Mouse (Mus musculus): ENCODE data around the gene Nfib. TPM values are rescaled to one million over a fixed set of nuclear protein-coding genes. Genes with fewer than 3 reads are reported as not detected.
A peak's percentile ranks its signal among the peaks of the same experiment; 100 is the strongest.

Nfib gene
- polyA plus RNA-seq, 1 experiment from 2014 or later, result 13.3 TPM

- WGBS, result 2% methylated on average over 30 of the region's 30 CpGs
- H3K4me3 ChIP-seq (replicated peaks; ENCODE audit: low read depth, low read length), result peak overlapping the region; percentile 38
- DNase-seq (ENCODE audit: low spot score), result peak; percentile 39
- TF ChIP-seq CTCF (IDR thresholded peaks at IDR 0.05; ENCODE audit: low read depth), result no peak
- peaks cover 11% of the 10 kb centered on the region; the same call in 1 of the 2 replicates for H3K4me1 ChIP-seq (replicated peaks; ENCODE audit: insufficient read depth, low read length)
- no peak overlapping the region for H3K9ac ChIP-seq (ENCODE audit: low read depth, low read length)
- H3K27me3 ChIP-seq (ENCODE audit: insufficient read depth, low read length), result peaks cover 43% of the 10 kb centered on the region
- peak overlapping the region; percentile 82 for H3K4me2 ChIP-seq (ENCODE audit: low read length)
- no peak for ATAC-seq (replicated peaks; ENCODE audit: low FRiP score, low read depth)
- H3K9me3 ChIP-seq (replicated peaks; ENCODE audit: low read length), result no peaks in the 10 kb centered on the region
- H3K27ac ChIP-seq, result no peak overlapping the region
- no peaks in the 10 kb centered on the region for H3K36me3 ChIP-seq (ENCODE audit: insufficient read depth, low read length)
These were observed 167.3 kb downstream of the Nfib start for GRCm38 (mm10) chr4:82538069-82538811.

DNA sequence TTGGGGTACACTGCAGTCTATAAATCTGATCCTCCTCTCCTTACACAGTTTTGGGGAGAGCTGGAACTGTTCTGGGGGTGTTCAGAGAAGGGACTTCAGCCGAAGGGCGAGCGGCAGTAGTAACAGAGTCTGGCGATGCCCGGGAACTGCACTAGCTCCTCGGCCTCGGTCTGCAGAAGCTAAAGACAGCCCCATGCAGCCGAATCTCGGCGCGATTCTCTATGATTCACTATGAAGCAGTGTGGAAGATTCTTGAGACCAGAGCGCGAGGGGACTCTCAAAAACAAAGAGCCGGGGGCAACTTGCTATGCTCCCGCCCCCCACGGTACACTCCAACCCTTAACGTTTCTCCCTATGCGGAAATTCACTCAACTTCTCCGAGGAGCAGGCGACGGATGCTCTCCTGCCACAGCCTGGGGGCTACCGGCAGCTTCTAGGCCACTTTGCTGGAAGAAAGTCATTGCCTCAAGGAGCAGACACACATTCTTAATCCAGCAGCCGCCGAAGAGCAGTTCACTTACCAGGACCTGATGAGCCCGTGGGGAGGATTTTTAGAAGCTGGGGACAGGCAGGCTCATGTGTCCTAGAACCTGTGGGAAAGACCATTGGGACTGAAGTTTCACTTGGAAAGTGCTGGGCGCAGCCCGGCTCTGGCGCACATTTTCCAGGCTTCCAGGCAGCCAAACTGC is 168.1 kb downstream of the Nfib start:
- Histone ChIP-seq H3K36me3 (ENCODE audit: insufficient read depth, low read length) (no peaks in the 10 kb centered on the region), H3K27me3 (ENCODE audit: insufficient read depth, low read length) (peaks cover 43% of the 10 kb centered on the region), H3K27ac (no peak overlapping the region), H3K9me3 (replicated peaks; ENCODE audit: low read length) (no peaks in the 10 kb centered on the region), H3K4me2 (ENCODE audit: low read length) (peak overlapping the region; percentile 82), H3K4me1 (replicated peaks; ENCODE audit: insufficient read depth, low read length) (peaks cover 11% of the 10 kb centered on the region; the same call in 1 of the 2 replicates), H3K9ac (ENCODE audit: low read depth, low read length) (no peak overlapping the region), H3K4me3 (replicated peaks; ENCODE audit: low read depth, low read length) (peak overlapping the region; percentile 38)
- WGBS, result 4% methylated on average over 28 of the region's 28 CpGs
- DNase-seq (ENCODE audit: low spot score), result peak; percentile 65
- TF ChIP-seq CTCF (IDR thresholded peaks at IDR 0.05; ENCODE audit: low read depth), result no peak
- ATAC-seq (replicated peaks; ENCODE audit: low FRiP score, low read depth), result no peak

DNA sequence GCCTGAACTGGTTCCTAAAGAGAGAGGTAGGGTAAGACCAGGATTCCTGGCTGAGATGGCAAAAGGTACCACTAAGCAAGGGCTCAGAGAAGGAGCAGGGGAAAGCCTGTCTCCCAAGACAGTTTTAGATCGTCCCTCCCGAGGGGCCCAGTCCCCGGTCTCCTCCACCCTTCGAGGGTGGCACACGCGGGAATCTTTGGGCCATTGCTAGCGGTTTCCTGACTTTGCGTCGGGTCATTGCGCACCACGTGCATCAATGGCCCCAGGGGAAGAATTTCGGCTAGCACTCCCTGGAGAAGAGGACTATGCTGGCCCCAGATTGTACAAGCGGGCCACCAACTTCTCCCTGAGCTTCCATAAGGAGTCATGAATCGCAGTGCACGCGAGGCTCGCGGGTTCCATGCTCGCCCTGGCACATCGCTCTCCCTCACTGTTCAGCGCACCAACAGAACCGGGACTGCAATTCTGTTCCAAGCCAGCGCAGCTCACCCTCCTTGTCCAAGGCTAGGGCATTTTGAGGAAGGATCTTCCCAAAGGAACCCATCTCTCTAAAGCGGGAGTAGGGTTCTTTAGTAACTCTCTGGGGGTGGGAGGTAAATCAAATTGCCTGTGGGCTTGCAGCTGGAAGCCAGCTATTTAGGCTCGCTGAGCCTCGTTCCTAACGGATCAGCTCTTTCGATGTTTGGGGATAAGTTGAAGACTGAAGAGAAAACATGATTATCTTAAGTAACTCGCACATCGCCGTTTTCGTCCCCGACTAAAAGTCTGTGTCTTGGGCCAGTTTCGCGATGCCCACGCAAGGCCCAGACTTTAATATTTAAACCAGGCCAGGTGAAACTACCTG is 168.9 kb downstream of the Nfib start:
- no peak overlapping the region for H3K27ac ChIP-seq
- 23% methylated on average over 36 of the region's 36 CpGs for WGBS

GRCm38 (mm10) chr4:82535606-82536434 is 169.7 kb downstream of the Nfib start:
- DNase-seq (ENCODE audit: low spot score) (no peak), ATAC-seq (replicated peaks; ENCODE audit: low FRiP score, low read depth) (no peak)
- H3K4me2 ChIP-seq (ENCODE audit: low read length), result no peak overlapping the region
- TF ChIP-seq CTCF (IDR thresholded peaks at IDR 0.05; ENCODE audit: low read depth), result no peak
- peaks cover 43% of the 10 kb centered on the region for H3K27me3 ChIP-seq (ENCODE audit: insufficient read depth, low read length)
- H3K9ac ChIP-seq (ENCODE audit: low read depth, low read length), result no peak overlapping the region
- no peak overlapping the region for H3K27ac ChIP-seq
- H3K4me1 ChIP-seq (replicated peaks; ENCODE audit: insufficient read depth, low read length), result peaks cover 18% of the 10 kb centered on the region
- 64% methylated on average over 6 of the region's 6 CpGs for WGBS
- no peaks in the 10 kb centered on the region for H3K36me3 ChIP-seq (ENCODE audit: insufficient read depth, low read length)
- no peak overlapping the region for H3K4me3 ChIP-seq (replicated peaks; ENCODE audit: low read depth, low read length)
- no peaks in the 10 kb centered on the region for H3K9me3 ChIP-seq (replicated peaks; ENCODE audit: low read length)

More for the DNA sequence above, 168.9 kb downstream of the Nfib start:
- Histone ChIP-seq H3K36me3 (ENCODE audit: insufficient read depth, low read length) (no peaks in the 10 kb centered on the region), H3K4me3 (replicated peaks; ENCODE audit: low read depth, low read length) (peak overlapping the region; percentile 38), H3K9ac (ENCODE audit: low read depth, low read length) (no peak overlapping the region), H3K27me3 (ENCODE audit: insufficient read depth, low read length) (peaks cover 43% of the 10 kb centered on the region), H3K4me1 (replicated peaks; ENCODE audit: insufficient read depth, low read length) (peaks cover 11% of the 10 kb centered on the region; the same call in 1 of the 2 replicates), H3K9me3 (replicated peaks; ENCODE audit: low read length) (no peaks in the 10 kb centered on the region), H3K4me2 (ENCODE audit: low read length) (peak overlapping the region; percentile 82)
- ATAC-seq (replicated peaks; ENCODE audit: low FRiP score, low read depth) (no peak), DNase-seq (ENCODE audit: low spot score) (no peak)
- no peak for TF ChIP-seq CTCF (IDR thresholded peaks at IDR 0.05; ENCODE audit: low read depth)

DNA sequence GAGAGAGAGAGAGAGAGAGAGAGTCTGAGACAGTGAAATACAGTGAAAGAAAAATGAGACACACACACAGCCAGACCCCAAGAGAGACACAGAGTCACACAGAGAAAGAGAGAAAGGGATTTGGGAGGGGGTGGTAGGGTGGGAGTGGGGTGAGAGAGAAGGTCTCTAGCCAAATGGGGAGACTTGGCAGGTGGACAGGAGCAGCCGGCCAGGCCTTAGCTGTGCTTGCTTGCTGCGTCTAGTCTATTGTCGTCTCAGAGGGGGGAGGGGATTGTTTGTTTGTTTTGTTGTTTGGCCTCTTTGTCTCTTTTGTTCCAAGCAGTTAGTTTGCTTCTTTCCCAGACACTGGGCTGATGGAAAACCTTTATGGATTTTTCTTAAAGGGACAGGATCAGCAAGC is 172.3 kb downstream of the Nfib start:
- Histone ChIP-seq H3K4me1 (replicated peaks; ENCODE audit: insufficient read depth, low read length) (peaks cover 19% of the 10 kb centered on the region), H3K9ac (ENCODE audit: low read depth, low read length) (no peak overlapping the region), H3K27ac (no peak overlapping the region), H3K4me2 (ENCODE audit: low read length) (no peak overlapping the region), H3K9me3 (replicated peaks; ENCODE audit: low read length) (no peaks in the 10 kb centered on the region), H3K4me3 (replicated peaks; ENCODE audit: low read depth, low read length) (no peak overlapping the region), H3K36me3 (ENCODE audit: insufficient read depth, low read length) (no peaks in the 10 kb centered on the region), H3K27me3 (ENCODE audit: insufficient read depth, low read length) (peaks cover 25% of the 10 kb centered on the region)
- TF ChIP-seq CTCF (IDR thresholded peaks at IDR 0.05; ENCODE audit: low read depth), result no peak
- no peak for ATAC-seq (replicated peaks; ENCODE audit: low FRiP score, low read depth)
- no peak for DNase-seq (ENCODE audit: low spot score)
- WGBS, result 24% methylated on average over 3 of the region's 3 CpGs

All from kidney, postnatal 0 days (tissue).